Mouse (Mus musculus) hindbrain, embryonic 13.5 days (tissue): Measurements from ENCODE around the gene Ypel5. TPM values are rescaled to one million over a fixed set of nuclear protein-coding genes. Genes with fewer than 3 reads are reported as not detected.

ENCODE experiments used
- ATAC-seq: fragments of 200-750 bp; cut with Nextera tagmentation; 2 replicates; pipeline ENCODE4 v1.8.0; 2017; ENCODE audit warnings: moderate TSS enrichment; ENCODE audit not compliant: low FRiP score
- H3K27ac ChIP-seq: fragments of 300-500 bp; sonication (generic); 2 replicates; pipeline ENCODE4 v1.5.1; 2015; ENCODE audit warnings: inconsistent platforms, mild to moderate bottlenecking, moderate library complexity
- H3K27me3 ChIP-seq: fragments of 300-500 bp; sonication (generic); 2 replicates; pipeline ENCODE4 v1.6.1; 2015; ENCODE audit warnings: mild to moderate bottlenecking, inconsistent platforms
- H3K36me3 ChIP-seq: fragments of 300-500 bp; sonication (generic); 2 replicates; pipeline ENCODE4 v1.6.1; 2015; ENCODE audit warnings: mild to moderate bottlenecking, inconsistent platforms
- H3K4me1 ChIP-seq: fragments of 300-500 bp; sonication (generic); replicated peaks from 2 replicates; pipeline ENCODE4 v1.6.1; 2015; ENCODE audit warnings: inconsistent platforms
- H3K4me2 ChIP-seq: fragments of 300-500 bp; sonication (generic); 2 replicates; pipeline ENCODE4 v1.6.1; 2015; ENCODE audit warnings: inconsistent platforms, mild to moderate bottlenecking, moderate library complexity
- H3K4me3 ChIP-seq: fragments of 300-500 bp; sonication (generic); 2 replicates; pipeline ENCODE4 v1.5.1; 2015; ENCODE audit warnings: mild to moderate bottlenecking, inconsistent platforms
- H3K9ac ChIP-seq: fragments of 300-500 bp; sonication (generic); 2 replicates; pipeline ENCODE4 v1.6.1; 2015; ENCODE audit warnings: mild to moderate bottlenecking, inconsistent platforms
- H3K9me3 ChIP-seq: fragments of 300-500 bp; sonication (generic); 2 replicates; pipeline ENCODE4 v1.6.1; 2016; ENCODE audit warnings: inconsistent platforms
- WGBS: fragments of 180-500 bp; shearing (Covaris S2); methylation state at CpG from one replicate; pipeline ENCODE4 v1.1.7; 2015; 5-methylcytosine and 5-hydroxymethylcytosine counted together
- polyA plus RNA-seq: library from polyadenylated mRNA; unstranded; fragments of >200 nt; fragmentation: Nextera tagmentation; extraction: Ambion mirVana; gene quantifications from 2 replicates; pipeline ENCODE4 v1.2.1, GENCODE M21; 2015

Gene Ypel5
- polyA plus RNA-seq, 1 experiment from 2014 or later = 118 TPM

DNA sequence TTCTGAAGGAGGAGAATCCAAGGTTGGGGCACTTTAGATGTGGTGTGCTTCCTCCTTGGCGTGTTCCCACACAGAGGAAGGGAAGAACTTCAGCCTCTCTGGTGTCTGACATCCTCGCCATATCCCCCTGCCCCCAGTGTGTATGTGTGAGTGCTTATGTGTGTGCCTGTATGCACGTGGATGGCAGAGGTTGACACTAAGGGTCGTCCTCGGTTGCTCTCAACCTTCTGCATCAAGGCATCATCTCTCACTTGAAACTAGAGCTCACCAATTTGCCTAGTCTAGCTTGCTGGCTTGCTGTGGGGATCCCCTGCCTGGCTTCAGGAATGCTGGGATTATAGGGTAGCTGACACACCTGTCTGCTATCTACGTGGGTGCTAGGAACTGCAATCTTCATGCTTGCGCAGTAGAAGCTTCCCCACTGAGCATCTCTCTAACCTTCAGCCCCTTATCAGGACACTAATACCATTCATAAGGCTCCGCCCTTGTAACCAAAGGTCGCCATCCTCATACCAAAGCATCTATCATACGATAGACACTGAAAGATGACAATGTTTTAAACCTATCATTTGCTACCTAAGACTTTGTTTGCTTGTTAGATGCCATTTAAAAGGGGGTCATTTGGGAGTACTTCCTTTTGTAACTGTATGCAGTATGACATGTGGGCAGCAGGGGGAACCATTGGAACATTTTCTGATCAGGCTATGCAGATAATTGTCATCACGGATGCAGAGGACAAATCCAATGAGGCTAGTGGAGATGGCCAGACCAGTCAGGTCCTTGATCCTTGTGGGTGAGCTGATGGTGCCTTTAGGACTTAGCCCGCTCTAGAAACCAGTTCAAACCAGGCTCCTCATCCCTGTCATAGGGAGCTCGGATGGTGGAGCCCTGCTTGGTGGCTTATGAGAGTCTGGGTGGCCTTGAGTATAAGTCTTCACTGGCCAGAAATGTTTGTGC, 21.7 kb downstream of the Ypel5 start:
- WGBS = 60% methylated on average over 13 of the region's 13 CpGs
- no peaks in the 10 kb centered on the region for H3K9me3 ChIP-seq
- ATAC-seq = peak; percentile 66

GRCm38 (mm10) chr17:72863226-72863625, 27.0 kb downstream of the Ypel5 start:
- H3K4me1 ChIP-seq = peaks cover 10% of the 10 kb centered on the region; the same call in 1 of the 2 replicates
- H3K27me3 ChIP-seq = no peaks in the 10 kb centered on the region
- no peak overlapping the region for H3K4me2 ChIP-seq
- no peak for ATAC-seq
- WGBS = 85% methylated on average over 10 of the region's 10 CpGs
- H3K27ac ChIP-seq = no peak overlapping the region
- no peak overlapping the region for H3K9ac ChIP-seq
- H3K36me3 ChIP-seq = no peaks in the 10 kb centered on the region
- no peak overlapping the region for H3K4me3 ChIP-seq
- no peaks in the 10 kb centered on the region for H3K9me3 ChIP-seq

More for the DNA sequence above, 21.7 kb downstream of the Ypel5 start:
- Histone ChIP-seq H3K27ac (no peak overlapping the region), H3K36me3 (no peaks in the 10 kb centered on the region), H3K9ac (no peak overlapping the region), H3K4me1 (peaks cover 10% of the 10 kb centered on the region; the same call in 1 of the 2 replicates), H3K4me2 (no peak overlapping the region), H3K27me3 (no peaks in the 10 kb centered on the region), H3K4me3 (no peak overlapping the region)

DNA sequence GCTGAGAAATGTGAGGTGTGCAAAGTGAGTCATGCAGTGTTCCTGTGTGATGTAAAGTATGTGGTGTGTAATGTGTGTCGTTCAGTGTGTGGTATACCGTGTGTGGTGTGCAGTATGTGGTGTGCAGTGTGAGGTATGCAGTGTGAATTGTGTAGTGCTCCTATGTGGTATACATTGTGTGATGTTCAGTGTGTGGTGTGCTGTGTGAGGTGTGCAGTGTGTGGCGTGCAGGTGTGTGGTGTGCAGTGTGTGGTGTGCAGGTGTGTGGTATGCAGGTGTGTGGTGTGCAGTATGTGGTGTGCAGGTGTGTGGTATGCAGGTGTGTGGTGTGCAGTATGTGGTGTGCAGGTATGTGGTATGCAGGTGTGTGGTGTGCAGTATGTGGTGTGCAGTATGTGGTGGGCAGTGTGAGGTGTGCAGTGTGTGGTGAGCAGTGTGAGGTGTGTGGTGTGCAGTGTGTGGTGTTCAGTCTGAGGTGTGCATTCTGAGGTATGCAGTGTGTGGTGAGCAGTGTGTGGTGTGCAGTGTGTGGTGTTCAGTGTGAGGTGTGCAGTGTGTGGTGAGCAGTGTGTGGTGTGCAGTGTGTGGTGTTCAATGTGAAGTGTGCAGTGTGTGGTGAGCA, 30.5 kb downstream of the Ypel5 start:
- no peak overlapping the region for H3K9ac ChIP-seq
- H3K9me3 ChIP-seq = no peaks in the 10 kb centered on the region
- H3K36me3 ChIP-seq = no peaks in the 10 kb centered on the region
- no peaks in the 10 kb centered on the region for H3K4me1 ChIP-seq
- WGBS = 90% methylated on average over 3 of the region's 3 CpGs
- H3K27ac ChIP-seq = no peak overlapping the region
- no peak overlapping the region for H3K4me3 ChIP-seq
- no peak overlapping the region for H3K4me2 ChIP-seq
- H3K27me3 ChIP-seq = no peaks in the 10 kb centered on the region
- ATAC-seq = no peak

DNA sequence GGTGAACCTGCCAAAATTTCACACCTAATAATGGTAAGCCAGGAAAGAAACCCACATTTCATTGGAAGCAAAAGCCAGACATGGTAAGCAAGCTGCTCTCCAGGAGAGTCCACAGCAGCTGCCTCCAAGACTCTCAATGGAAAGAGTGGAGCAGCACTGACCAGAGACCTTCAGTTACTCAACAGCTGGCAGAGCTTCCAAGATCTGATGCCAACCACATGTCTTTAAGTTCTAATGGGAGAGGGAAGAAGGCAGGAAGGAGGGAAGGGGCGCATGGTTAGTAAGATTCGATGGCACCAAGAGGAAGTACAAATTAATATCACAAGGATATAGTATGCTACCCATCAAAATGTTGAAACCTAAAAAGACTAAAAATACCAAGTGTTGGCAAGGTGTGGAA, 31.9 kb downstream of the Ypel5 start:
- Histone ChIP-seq H3K9ac (no peak overlapping the region), H3K4me3 (no peak overlapping the region), H3K27ac (no peak overlapping the region), H3K36me3 (no peaks in the 10 kb centered on the region), H3K4me2 (no peak overlapping the region), H3K4me1 (no peaks in the 10 kb centered on the region), H3K27me3 (no peaks in the 10 kb centered on the region), H3K9me3 (no peaks in the 10 kb centered on the region)
- ATAC-seq = no peak
- WGBS = 86% methylated on average over 2 of the region's 2 CpGs

- WGBS = 93% methylated on average over 9 of the region's 9 CpGs
These were observed 42.7 kb downstream of the Ypel5 start for GRCm38 (mm10) chr17:72878979-72879378.

GRCm38 (mm10) chr17:72880156-72880555, 43.9 kb downstream of the Ypel5 start:
- Histone ChIP-seq H3K9me3 (no peaks in the 10 kb centered on the region), H3K4me3 (no peak overlapping the region), H3K4me2 (no peak overlapping the region), H3K4me1 (no peaks in the 10 kb centered on the region), H3K27me3 (no peaks in the 10 kb centered on the region), H3K27ac (no peak overlapping the region), H3K9ac (no peak overlapping the region), H3K36me3 (no peaks in the 10 kb centered on the region)
- no peak for ATAC-seq
- WGBS = 76% methylated on average over 3 of the region's 3 CpGs

More at GRCm38 (mm10) chr17:72878979-72879378, 42.7 kb downstream of the Ypel5 start:
- H3K4me3 ChIP-seq = no peak overlapping the region
- no peak for ATAC-seq
- no peak overlapping the region for H3K4me2 ChIP-seq
- H3K9ac ChIP-seq = no peak overlapping the region
- H3K9me3 ChIP-seq = no peaks in the 10 kb centered on the region
- no peaks in the 10 kb centered on the region for H3K27me3 ChIP-seq
- H3K27ac ChIP-seq = no peak overlapping the region
- H3K36me3 ChIP-seq = no peaks in the 10 kb centered on the region
- no peaks in the 10 kb centered on the region for H3K4me1 ChIP-seq

DNA sequence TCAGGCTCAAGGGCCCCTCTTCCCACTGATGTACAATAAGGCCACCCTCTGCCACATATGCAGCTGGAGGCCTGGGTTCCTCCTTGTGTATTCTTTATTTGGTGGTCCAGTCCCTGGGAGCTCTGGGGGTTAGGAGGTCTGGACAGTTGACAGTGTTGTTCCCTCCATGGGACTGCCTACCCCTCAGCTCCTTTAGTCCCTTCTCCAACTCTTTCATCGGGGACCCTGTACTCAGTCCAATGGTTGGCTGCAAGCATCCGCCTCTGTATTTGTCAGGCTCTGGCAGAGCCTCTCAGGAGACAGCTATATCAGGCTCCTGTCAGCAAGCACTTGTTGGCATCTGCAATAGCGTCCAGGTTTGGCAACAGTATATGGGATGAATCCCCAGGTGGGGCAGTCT, 44.8 kb downstream of the Ypel5 start:
- Histone ChIP-seq H3K36me3 (no peaks in the 10 kb centered on the region), H3K9me3 (no peaks in the 10 kb centered on the region), H3K9ac (no peak overlapping the region), H3K4me2 (no peak overlapping the region), H3K4me1 (no peaks in the 10 kb centered on the region), H3K4me3 (no peak overlapping the region), H3K27me3 (no peaks in the 10 kb centered on the region), H3K27ac (no peak overlapping the region)
- 77% methylated on average over 3 of the region's 3 CpGs for WGBS
- ATAC-seq = no peak

DNA sequence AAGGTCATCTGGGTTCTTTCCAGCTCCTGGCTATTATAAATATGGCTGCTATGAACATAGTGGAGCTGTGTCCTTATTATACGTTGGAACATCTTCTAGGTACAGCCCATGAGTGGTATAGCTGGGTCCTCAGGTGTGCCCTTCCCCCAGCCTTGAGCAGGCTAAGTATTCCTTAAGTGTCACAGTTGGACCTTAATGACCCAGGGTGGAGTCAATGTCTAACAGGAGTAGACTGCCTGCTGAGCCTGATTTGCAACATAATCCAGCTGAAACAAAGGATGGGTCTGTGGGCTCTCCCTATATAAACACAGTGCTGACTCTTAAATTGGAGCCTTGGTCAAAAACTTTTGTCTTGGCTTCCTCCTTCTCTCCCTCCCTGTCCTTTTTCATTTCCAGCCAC, 45.6 kb downstream of the Ypel5 start:
- Histone ChIP-seq H3K4me1 (no peaks in the 10 kb centered on the region), H3K4me2 (no peak overlapping the region), H3K9me3 (no peaks in the 10 kb centered on the region), H3K9ac (no peak overlapping the region), H3K36me3 (no peaks in the 10 kb centered on the region), H3K27me3 (no peaks in the 10 kb centered on the region), H3K27ac (no peak overlapping the region), H3K4me3 (no peak overlapping the region)
- WGBS = 50% methylated on average over 1 of the region's 1 CpGs
- no peak for ATAC-seq

- Histone ChIP-seq H3K36me3 (no peaks in the 10 kb centered on the region), H3K9ac (no peak overlapping the region), H3K27me3 (no peaks in the 10 kb centered on the region), H3K4me3 (no peak overlapping the region), H3K4me1 (peaks cover 13% of the 10 kb centered on the region), H3K27ac (peak overlapping the region; percentile 52; the same call in 1 of the 2 replicates), H3K9me3 (no peaks in the 10 kb centered on the region), H3K4me2 (peak overlapping the region; percentile 36)
- 16% methylated on average over 20 of the region's 20 CpGs for WGBS
- peak; percentile 87 for ATAC-seq
These were observed 53.5 kb downstream of the Ypel5 start for GRCm38 (mm10) chr17:72889556-72890397.

GRCm38 (mm10) chr17:72890398-72890898, 54.2 kb downstream of the Ypel5 start:
- ATAC-seq = peak; percentile 62
- H3K27me3 ChIP-seq = no peaks in the 10 kb centered on the region
- H3K4me2 ChIP-seq = 0 out of 2 replicates have a peak overlapping the region, but pooled peaks have one; percentile 13
- 0 out of 2 replicates have a peak overlapping the region, but pooled peaks have one; percentile 30 for H3K27ac ChIP-seq
- 62% methylated on average over 8 of the region's 8 CpGs for WGBS
- peaks cover 13% of the 10 kb centered on the region for H3K4me1 ChIP-seq
- no peaks in the 10 kb centered on the region for H3K9me3 ChIP-seq
- peak overlapping the region; percentile 35; the same call in 1 of the 2 replicates for H3K9ac ChIP-seq
- H3K4me3 ChIP-seq = no peak overlapping the region
- no peaks in the 10 kb centered on the region for H3K36me3 ChIP-seq

DNA sequence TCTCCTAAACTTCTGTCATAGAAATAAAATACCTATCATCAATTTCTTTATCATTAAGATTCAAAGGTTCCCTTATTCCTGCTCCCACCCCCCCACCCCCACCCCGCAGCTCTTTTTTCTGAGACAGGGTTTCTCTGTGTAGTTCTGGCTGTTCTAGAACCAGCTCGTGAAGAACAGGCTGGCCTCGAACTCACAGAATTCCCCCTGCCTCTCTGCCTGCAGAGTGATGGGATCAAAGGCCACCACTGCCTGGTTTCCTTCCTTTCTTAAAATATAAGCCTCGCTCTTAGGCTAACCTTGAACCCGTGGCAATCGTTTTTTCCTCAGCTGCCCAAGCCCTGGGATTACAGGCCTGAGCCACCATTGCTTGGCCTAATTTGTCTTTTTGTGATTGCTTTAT, 55.3 kb downstream of the Ypel5 start:
- no peak overlapping the region for H3K27ac ChIP-seq
- peaks cover 13% of the 10 kb centered on the region for H3K4me1 ChIP-seq
- H3K9me3 ChIP-seq = no peaks in the 10 kb centered on the region
- no peak overlapping the region for H3K4me3 ChIP-seq
- no peak overlapping the region for H3K4me2 ChIP-seq
- H3K36me3 ChIP-seq = no peaks in the 10 kb centered on the region
- 92% methylated on average over 6 of the region's 6 CpGs for WGBS
- no peak for ATAC-seq
- no peak overlapping the region for H3K9ac ChIP-seq
- no peaks in the 10 kb centered on the region for H3K27me3 ChIP-seq

GRCm38 (mm10) chr17:72895506-72895905, 59.3 kb downstream of the Ypel5 start:
- no peak overlapping the region for H3K4me2 ChIP-seq
- H3K27ac ChIP-seq = no peak overlapping the region
- no peak overlapping the region for H3K9ac ChIP-seq
- H3K9me3 ChIP-seq = no peaks in the 10 kb centered on the region
- 89% methylated on average over 3 of the region's 3 CpGs for WGBS
- H3K4me1 ChIP-seq = peaks cover 3% of the 10 kb centered on the region; the same call in 1 of the 2 replicates
- no peaks in the 10 kb centered on the region for H3K36me3 ChIP-seq
- no peak overlapping the region for H3K4me3 ChIP-seq
- ATAC-seq = no peak
- H3K27me3 ChIP-seq = no peaks in the 10 kb centered on the region
